Mouse (Mus musculus): ENCODE measurements around the gene Klhl42. TPM values are rescaled to one million over a fixed set of nuclear protein-coding genes. Genes with fewer than 3 reads are reported as not detected.
A peak's percentile ranks its signal among the peaks of the same experiment; 100 is the strongest.

The Klhl42 gene
- polyA plus RNA-seq (2016; fragmentation: Nextera tagmentation; extraction: Ambion mirVana): 4.7 and 5.1 TPM in 2 replicates

DNA sequence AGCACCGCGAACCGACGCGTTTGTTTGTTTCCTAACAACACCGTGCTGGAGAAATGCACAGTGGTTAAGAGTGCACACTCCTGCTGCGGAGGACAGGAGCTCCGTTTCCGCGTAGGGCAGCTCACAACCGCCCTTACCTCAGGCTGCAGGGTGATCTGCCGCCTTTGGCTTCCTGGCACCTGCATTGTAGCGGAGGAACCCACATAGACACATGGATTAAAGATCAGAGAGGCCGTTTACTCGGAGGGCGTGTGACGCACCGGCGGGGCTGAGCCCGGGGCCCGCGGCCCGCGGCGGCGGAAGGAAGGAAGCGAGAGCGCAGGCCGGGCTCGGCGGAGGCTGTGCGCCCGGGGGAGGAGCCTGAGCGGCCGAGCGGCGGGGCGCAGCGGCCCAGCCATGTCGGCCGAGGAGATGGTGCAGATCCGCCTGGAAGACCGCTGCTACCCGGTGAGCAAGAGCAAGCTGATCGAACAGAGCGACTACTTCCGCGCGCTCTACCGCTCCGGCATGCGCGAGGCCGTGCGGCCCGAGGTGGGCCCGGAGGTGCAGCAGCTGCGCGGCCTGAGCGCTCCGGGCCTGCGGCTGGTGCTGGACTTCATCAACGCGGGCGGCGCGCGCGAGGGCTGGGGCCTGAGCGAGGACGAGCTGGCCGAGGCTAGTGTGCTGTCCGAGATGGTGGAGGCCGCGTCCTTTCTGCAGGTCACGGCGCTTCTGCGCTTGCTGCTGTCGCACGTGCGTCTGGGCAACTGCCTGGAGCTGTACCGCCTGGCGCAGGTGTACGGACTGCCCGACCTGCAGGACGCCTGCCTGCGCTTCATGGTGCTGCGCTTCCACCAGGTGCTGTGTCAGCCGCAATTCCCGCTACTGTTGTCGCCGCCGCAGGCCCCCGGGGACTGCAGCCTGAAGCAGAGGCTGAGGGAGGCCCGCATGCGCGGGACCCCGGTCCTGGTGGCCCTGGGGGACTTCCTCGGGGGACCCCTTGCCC, at the start of gene Klhl42:
TSS of gene Klhl42 (plus strand) at position 244 of the 985 bp plus-strand sequence.
- Histone ChIP-seq H3K4me3 (peak within 1 kb of the TSS; percentile 76), H3K9me3 (no peaks in the 10 kb centered on the region), H3K27me3 (ENCODE audit: poor library complexity, severe bottlenecking) (peaks cover 28% of the 10 kb centered on the region), H3K27ac (peak within 1 kb of the TSS; percentile 94), H3K36me3 (replicated peaks) (peaks cover 26% of the 10 kb centered on the region), H3K4me1 (peaks cover 68% of the 10 kb centered on the region)
- DNase-seq (ENCODE audit: extremely low spot score, low spot score): peak; percentile 70
- under 1% methylated on average over 99 of the region's 99 CpGs for WGBS

- no peaks in the 10 kb centered on the region for H3K9me3 ChIP-seq
Observed at GRCm38 (mm10) chr6:147042291-147043290, 48.6 kb upstream of the Klhl42 start, which contains the start of gene Mrps35. TSS of gene Mrps35 (plus strand) at chr6:147042764.

GRCm38 (mm10) chr6:147043633-147044032, 47.5 kb upstream of the Klhl42 start:
- H3K36me3 ChIP-seq (replicated peaks): peaks cover 26% of the 10 kb centered on the region
- peaks cover 20% of the 10 kb centered on the region for H3K4me1 ChIP-seq
- WGBS: 57% methylated on average over 7 of the region's 7 CpGs
- peak overlapping the region; percentile 95 for H3K4me3 ChIP-seq
- H3K27ac ChIP-seq: peak overlapping the region; percentile 99; the same call in 1 of the 2 replicates
- peaks cover 4% of the 10 kb centered on the region for H3K27me3 ChIP-seq (ENCODE audit: poor library complexity, severe bottlenecking)
- DNase-seq (ENCODE audit: extremely low spot score, low spot score): no peak
- H3K9me3 ChIP-seq: no peaks in the 10 kb centered on the region

More at GRCm38 (mm10) chr6:147042291-147043290, 48.6 kb upstream of the Klhl42 start, which contains the start of gene Mrps35:
- H3K4me1 ChIP-seq: peaks cover 20% of the 10 kb centered on the region
- DNase-seq (ENCODE audit: extremely low spot score, low spot score): peak; percentile 89
- peaks cover 16% of the 10 kb centered on the region for H3K36me3 ChIP-seq (replicated peaks)
- peak within 1 kb of the TSS; percentile 95 for H3K4me3 ChIP-seq
- H3K27me3 ChIP-seq (ENCODE audit: poor library complexity, severe bottlenecking): peaks cover 4% of the 10 kb centered on the region
- H3K27ac ChIP-seq: peak within 1 kb of the TSS; percentile 99
- 4% methylated on average over 66 of the region's 66 CpGs for WGBS

- no peaks in the 10 kb centered on the region for H3K9me3 ChIP-seq
- no peaks in the 10 kb centered on the region for H3K27me3 ChIP-seq (ENCODE audit: poor library complexity, severe bottlenecking)
- H3K4me3 ChIP-seq: no peak overlapping the region
- peaks cover 3% of the 10 kb centered on the region for H3K4me1 ChIP-seq
- H3K27ac ChIP-seq: no peak overlapping the region
- WGBS: 96% methylated on average over 13 of the region's 13 CpGs
- DNase-seq (ENCODE audit: extremely low spot score, low spot score): no peak
- H3K36me3 ChIP-seq (replicated peaks): peaks cover 83% of the 10 kb centered on the region
Observed at GRCm38 (mm10) chr6:147049239-147049805, 41.9 kb upstream of the Klhl42 start.

GRCm38 (mm10) chr6:147051666-147052065, 39.5 kb upstream of the Klhl42 start:
- WGBS: 96% methylated on average over 8 of the region's 8 CpGs
- H3K36me3 ChIP-seq (replicated peaks): peaks cover 100% of the 10 kb centered on the region
- no peak overlapping the region for H3K27ac ChIP-seq
- H3K4me3 ChIP-seq: no peak overlapping the region
- no peaks in the 10 kb centered on the region for H3K27me3 ChIP-seq (ENCODE audit: poor library complexity, severe bottlenecking)
- no peaks in the 10 kb centered on the region for H3K4me1 ChIP-seq
- DNase-seq (ENCODE audit: extremely low spot score, low spot score): no peak
- no peaks in the 10 kb centered on the region for H3K9me3 ChIP-seq

DNA sequence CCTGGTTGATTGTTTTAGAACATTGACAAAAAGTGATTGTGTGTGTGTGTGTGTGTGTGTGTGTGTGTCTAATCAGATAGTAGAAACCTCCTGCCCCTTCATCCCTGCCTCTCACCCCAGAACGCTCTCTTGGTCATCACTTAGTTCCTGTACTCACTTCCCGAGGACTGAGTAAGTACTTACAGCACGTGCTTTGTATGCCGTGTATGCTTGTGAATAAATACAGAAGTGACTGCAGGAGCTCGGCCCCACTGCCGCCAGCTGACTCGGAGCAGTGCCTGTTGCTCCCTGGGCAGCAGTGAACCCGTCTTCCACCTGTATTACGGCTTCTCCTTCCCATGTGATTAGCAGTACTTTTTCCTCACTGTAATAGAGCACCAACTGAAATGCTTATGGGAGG, 38.7 kb upstream of the Klhl42 start:
- 93% methylated on average over 9 of the region's 9 CpGs for WGBS
- no peaks in the 10 kb centered on the region for H3K4me1 ChIP-seq

DNA sequence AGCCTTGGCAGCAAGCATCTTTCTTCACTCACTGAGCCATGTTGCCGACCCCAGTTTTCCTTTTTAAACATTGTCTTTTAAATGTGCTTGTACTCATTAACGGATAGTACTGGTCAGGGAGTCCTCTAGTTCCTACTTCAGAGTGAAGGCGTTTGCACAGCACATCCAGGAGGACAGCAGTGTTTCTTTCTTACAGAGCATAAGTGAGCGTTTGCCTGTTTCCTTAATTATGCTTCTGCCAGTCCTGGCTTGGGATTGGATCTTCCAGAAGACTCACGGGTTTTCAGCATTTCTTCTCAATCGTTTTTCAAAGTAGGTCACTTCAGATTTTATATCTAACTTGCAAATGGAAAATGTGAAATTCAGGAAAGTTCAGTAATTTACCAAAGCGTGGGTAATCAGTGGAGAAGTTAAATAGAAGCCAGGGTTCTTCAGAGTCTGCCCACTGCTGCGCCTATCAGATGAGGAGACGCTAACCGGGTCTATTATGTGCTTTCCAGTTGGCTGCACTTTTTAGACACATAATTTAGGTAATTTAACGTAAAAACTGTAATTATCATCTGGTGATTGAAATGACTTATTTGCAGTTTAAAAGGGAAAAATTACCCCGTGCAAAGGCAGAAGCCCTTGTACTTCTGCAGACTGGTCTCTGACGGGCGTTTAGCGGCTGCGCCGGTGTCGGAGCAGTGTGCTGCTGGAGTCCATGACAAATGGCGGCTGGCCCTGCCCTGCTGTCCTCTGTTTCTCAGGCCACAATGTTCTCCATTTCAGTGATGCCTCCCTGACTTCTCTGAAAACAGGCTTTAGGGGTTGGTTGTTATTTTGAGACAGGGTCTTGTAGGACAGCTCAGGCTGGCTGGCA, 37.2 kb upstream of the Klhl42 start:
- peaks cover 95% of the 10 kb centered on the region for H3K36me3 ChIP-seq (replicated peaks)
- DNase-seq (ENCODE audit: extremely low spot score, low spot score): no peak
- H3K9me3 ChIP-seq: no peaks in the 10 kb centered on the region
- no peaks in the 10 kb centered on the region for H3K27me3 ChIP-seq (ENCODE audit: poor library complexity, severe bottlenecking)
- no peak overlapping the region for H3K4me3 ChIP-seq
- H3K27ac ChIP-seq: no peak overlapping the region
- H3K4me1 ChIP-seq: no peaks in the 10 kb centered on the region
- WGBS: 93% methylated on average over 19 of the region's 19 CpGs

More for the DNA sequence above, 38.7 kb upstream of the Klhl42 start:
- Histone ChIP-seq H3K36me3 (replicated peaks) (peaks cover 100% of the 10 kb centered on the region), H3K4me3 (no peak overlapping the region), H3K27ac (no peak overlapping the region), H3K27me3 (ENCODE audit: poor library complexity, severe bottlenecking) (no peaks in the 10 kb centered on the region), H3K9me3 (no peaks in the 10 kb centered on the region)
- no peak for DNase-seq (ENCODE audit: extremely low spot score, low spot score)

DNA sequence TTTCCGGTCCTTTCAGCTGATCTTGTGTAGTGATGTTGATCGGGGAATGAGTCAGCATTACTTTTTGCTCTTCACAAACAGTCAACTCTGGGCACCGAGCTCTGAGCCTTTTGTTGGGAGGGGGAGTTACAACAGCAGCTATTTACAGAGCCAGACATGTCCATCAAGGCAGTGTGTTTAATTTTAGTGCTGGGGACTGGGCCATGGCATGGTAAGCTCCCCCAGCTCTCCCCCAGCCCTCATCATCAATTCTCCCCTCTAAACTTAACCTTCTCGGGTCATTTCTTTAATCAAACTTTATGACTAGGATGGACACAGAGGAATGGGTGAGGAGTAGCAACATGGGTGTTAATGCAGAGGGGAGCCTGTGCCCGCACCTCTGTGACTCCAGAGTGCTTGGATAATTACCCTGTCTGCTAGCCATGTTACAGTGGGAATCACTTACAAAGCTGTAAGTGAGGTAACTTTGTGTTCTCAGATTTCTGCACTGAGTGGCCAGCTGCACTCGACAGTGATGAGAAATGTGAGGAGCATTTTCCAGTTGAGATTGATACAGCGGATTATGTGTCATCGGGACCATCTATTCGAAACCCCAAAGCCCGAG, 35.7 kb upstream of the Klhl42 start:
- no peaks in the 10 kb centered on the region for H3K4me1 ChIP-seq
- H3K27me3 ChIP-seq (ENCODE audit: poor library complexity, severe bottlenecking): no peaks in the 10 kb centered on the region
- H3K4me3 ChIP-seq: no peak overlapping the region
- no peak for DNase-seq (ENCODE audit: extremely low spot score, low spot score)
- no peaks in the 10 kb centered on the region for H3K9me3 ChIP-seq
- peaks cover 94% of the 10 kb centered on the region for H3K36me3 ChIP-seq (replicated peaks)
- 93% methylated on average over 10 of the region's 10 CpGs for WGBS
- no peak overlapping the region for H3K27ac ChIP-seq

DNA sequence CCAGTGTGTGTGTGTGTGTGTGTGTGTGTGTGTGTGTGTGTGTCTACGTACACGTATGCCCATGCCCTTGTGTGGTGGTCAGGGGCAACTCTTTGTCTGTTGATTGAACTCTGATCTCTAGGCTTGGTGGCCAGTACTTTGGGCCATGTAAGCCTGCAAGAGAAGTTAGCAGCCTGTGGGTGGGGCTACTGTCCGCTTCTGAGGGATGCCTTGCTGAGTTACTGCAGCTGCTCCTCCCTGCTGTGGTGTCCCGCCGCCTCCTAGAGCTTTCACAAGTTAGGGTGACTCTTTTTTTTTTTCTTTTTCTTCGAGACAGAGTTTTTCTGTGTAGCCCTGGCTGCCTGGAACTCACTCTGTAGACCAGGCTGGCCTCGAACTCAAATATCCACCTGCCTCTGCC, 31.9 kb upstream of the Klhl42 start:
- Histone ChIP-seq H3K36me3 (replicated peaks) (peaks cover 93% of the 10 kb centered on the region), H3K4me3 (no peak overlapping the region), H3K4me1 (no peaks in the 10 kb centered on the region), H3K27me3 (ENCODE audit: poor library complexity, severe bottlenecking) (no peaks in the 10 kb centered on the region), H3K9me3 (no peaks in the 10 kb centered on the region), H3K27ac (no peak overlapping the region)
- no peak for DNase-seq (ENCODE audit: extremely low spot score, low spot score)
- WGBS: 74% methylated on average over 7 of the region's 7 CpGs

DNA sequence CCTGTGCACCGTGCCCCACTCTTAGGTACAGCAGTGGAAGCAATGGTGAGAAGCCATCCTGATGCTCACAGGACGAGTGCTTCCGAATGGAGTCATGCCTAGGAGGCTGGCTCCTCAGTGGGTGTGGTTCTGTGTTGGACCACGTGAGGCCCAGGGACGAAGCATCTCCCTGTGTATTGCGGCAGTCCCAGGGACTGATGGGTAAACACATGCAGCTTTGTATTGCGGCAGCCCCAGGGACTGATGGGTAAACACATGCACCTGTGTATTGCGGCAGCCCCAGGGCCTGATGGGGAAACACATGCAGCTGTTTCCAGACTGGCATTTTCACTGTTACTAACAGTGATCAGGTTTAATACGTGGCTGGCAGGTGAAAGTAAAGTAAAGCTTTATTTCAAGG, 29.5 kb upstream of the Klhl42 start:
- Histone ChIP-seq H3K36me3 (replicated peaks) (peaks cover 86% of the 10 kb centered on the region), H3K27ac (no peak overlapping the region), H3K4me1 (no peaks in the 10 kb centered on the region), H3K9me3 (no peaks in the 10 kb centered on the region), H3K27me3 (ENCODE audit: poor library complexity, severe bottlenecking) (no peaks in the 10 kb centered on the region), H3K4me3 (no peak overlapping the region)
- WGBS: 95% methylated on average over 9 of the region's 9 CpGs
- no peak for DNase-seq (ENCODE audit: extremely low spot score, low spot score)

GRCm38 (mm10) chr6:147062034-147062433, 29.1 kb upstream of the Klhl42 start:
- DNase-seq (ENCODE audit: extremely low spot score, low spot score): no peak
- no peaks in the 10 kb centered on the region for H3K9me3 ChIP-seq
- H3K4me3 ChIP-seq: no peak overlapping the region
- H3K36me3 ChIP-seq (replicated peaks): peaks cover 86% of the 10 kb centered on the region
- no peaks in the 10 kb centered on the region for H3K4me1 ChIP-seq
- H3K27ac ChIP-seq: no peak overlapping the region
- 92% methylated on average over 7 of the region's 7 CpGs for WGBS
- no peaks in the 10 kb centered on the region for H3K27me3 ChIP-seq (ENCODE audit: poor library complexity, severe bottlenecking)
